Mouse (Mus musculus) bone marrow macrophage, adult 2 months (primary cell): ENCODE data around the gene Fgfr2.

Source experiments
- CTCF ChIP-seq: IDR thresholded peaks from 2 replicates; pipeline ENCODE4 v1.5.1; 2012; ENCODE audit warnings: low read depth, mild to moderate bottlenecking, low read length, moderate library complexity
- POLR2A ChIP-seq: IDR thresholded peaks from 2 replicates; pipeline ENCODE4 v1.6.1; 2012; ENCODE audit warnings: mild to moderate bottlenecking, low read depth, low read length, borderline replicate concordance

- no peak for TF ChIP-seq CTCF
- TF ChIP-seq POLR2A = no peak
Observed at GRCm38 (mm10) chr7:133154846-133155245, 31.7 kb upstream of the Fgfr2 start.
